Mouse (Mus musculus) spleen, postnatal 4 days (tissue): ENCODE data around the gene Asic2.

Experiments used
- DNase-seq, 2 experiments: peaks; one replicate each; pipeline ENCODE4 v3.0.0; 2022; ENCODE audit warnings: low spot score in 2 of 2

The Asic2 gene

DNA sequence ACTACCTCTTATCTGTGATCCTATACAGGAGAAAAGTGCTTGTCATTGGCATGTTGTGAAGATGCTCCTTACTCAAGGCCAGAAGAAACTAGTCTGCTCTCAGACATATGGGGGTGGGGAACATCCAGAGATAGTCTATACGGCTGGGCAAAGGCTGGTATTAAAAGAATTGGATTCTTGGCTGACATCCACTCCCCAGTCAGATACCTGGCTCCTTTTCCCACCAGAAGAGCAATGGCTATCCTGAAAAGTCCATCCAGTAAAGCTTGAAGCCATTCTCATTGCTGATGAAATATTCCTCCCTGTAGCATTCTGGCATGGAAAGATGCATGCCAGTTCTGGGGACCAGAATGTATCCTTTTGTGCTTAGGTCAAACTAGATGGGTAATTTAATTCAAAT lies 218.2 kb downstream of the Asic2 start:
- DNase-seq, result no peak

DNA sequence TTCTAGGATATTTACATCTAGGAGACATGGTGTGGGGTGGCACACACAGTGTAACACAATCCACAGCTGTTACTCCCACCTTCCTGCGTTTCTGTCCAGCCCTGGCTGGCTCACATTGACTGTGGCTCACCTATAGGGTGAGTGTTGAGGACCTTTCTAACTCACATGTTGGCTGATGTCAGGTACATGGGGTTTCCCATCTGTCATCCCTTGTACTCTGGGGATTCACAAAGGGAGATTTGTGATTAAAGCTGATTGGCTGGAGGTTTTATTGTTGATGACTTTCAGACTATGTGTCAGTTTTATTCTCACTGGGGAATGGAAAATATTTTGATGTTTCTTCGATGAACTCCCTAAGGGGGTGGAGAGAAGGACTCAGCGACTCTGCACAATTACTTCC lies 229.3 kb downstream of the Asic2 start:
- DNase-seq, result no peak

DNA sequence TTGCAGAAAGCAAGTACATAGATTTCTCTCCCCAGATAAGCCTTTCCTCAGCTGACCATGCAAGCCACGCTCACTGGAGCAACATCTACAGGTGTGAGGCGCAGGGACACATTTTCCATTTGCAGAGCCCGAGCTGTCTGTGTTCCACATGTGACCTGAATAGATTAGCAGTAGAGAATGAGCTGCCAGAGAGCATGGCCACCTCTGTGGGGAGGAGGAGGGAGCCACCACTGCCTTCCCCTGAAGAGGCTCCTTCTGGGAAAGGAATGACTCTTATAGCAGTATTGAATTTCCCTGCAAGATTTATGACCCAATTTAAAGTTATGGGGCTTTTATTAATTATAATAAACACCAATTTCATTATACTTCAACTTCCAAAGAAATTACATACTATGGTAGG lies 230.5 kb downstream of the Asic2 start:
- no peak for DNase-seq

GRCm38 (mm10) chr11:81722071-81722470 lies 246.2 kb downstream of the Asic2 start:
- no peak for DNase-seq

- DNase-seq, result no peak
These were observed 253.5 kb downstream of the Asic2 start for GRCm38 (mm10) chr11:81714801-81715200.

DNA sequence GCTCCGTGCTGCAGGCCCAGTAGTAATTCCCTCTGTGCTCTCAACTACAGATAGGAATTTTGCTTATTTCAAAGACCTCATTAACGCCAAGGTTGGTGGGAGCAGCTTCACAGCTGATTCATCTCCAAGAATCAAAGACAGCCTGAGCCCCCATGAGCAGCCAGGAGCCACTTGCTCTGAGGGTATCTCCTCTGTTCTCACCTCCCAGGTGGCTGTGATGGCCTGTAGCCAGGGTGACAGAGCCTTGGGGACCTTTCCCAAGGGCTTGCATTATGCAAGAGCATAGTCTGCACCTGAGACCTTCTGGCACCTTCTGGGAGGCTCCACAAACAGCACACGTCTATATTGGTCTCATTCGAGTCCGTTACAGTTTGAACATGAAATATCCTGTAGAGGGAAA lies 261.3 kb downstream of the Asic2 start:
- no peak for DNase-seq

GRCm38 (mm10) chr11:81698008-81698407 lies 270.2 kb downstream of the Asic2 start:
- DNase-seq, result no peak

GRCm38 (mm10) chr11:81695501-81695900 lies 272.8 kb downstream of the Asic2 start:
- DNase-seq, result no peak

- no peak for DNase-seq
These were observed 287.7 kb downstream of the Asic2 start for GRCm38 (mm10) chr11:81680511-81680910.

GRCm38 (mm10) chr11:81671724-81672123 lies 296.5 kb downstream of the Asic2 start:
- no peak for DNase-seq

DNA sequence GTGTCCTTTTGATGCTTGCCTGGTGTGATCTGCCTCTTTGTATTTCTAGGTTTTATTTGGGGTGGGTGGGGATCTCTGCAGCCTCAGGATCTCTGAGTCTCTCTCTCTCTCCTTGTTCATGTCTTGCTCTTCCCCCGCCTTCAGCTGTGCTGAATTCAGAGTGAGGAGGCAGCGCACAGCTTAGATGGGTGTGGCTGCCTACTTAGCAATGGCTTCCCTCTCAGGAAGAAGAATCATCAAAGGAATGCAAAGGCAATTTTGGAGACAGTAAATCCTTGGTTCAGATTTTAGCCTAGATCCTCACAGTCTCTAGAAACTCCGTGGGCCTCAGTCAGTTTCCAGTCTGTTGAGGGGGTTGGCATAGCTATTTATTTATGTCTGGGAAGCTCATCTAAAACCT lies 297.8 kb downstream of the Asic2 start:
- DNase-seq, result no peak

DNA sequence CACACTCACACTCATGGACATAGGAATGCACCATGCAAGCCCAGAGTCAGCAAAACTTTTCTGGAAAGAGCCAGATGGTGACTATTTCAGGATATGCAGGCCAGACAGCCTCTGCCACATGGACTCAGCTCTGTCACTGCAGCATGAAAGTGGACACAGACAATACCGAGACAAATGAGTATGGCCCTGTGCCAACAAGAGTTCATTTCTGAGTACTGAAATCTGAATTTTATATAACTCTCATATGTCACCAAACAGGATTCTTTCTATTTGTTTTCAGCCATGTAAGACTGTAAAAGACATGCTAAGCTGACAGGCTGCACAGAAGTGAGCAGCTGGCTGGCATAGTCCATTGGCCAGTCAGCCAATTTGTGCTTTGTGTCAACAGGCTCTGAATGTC lies 309.4 kb downstream of the Asic2 start:
- no peak for DNase-seq

DNA sequence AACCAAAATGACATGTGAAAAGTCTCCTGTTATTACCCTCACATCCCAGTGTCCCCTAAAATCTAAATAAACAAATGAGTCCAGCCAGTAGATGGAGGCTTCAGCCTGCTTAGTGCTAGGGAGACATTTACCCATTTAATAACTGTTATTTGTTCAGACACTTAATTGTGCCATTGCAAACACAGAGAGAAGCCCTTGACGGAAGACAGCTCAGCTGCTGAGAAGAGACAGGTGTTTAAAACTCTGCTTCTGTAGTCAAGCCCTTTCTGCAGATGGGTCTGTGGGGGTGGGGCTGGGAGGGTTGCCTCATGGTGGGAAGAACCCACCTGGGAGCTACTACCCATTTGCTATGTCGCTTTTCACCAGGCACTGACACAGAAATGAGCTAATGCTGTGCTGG lies 311.1 kb downstream of the Asic2 start:
- DNase-seq, result no peak

GRCm38 (mm10) chr11:81647828-81648227 lies 320.4 kb downstream of the Asic2 start:
- no peak for DNase-seq

DNA sequence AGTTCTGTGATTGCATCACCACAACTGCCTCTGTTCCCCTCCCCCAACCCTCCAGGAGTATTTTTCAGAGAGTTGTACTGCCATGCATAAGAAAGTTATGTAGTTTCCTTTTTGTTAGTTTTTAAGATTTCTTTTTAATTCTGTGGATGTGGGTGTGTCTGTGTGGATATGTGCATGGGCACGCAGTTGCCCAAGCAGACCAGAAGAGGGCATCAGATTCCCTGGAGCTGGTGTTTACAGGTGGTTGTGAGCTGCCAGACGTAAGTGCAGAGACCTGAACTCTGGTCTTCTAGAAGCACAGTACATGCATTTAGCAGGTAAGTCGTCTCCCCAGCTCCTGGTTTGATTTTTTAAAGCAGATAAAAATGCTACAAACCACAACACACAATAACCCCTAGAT lies 322.7 kb downstream of the Asic2 start:
- DNase-seq, result no peak

GRCm38 (mm10) chr11:81636356-81636755 lies 331.9 kb downstream of the Asic2 start:
- DNase-seq, result no peak

GRCm38 (mm10) chr11:81634360-81635350 lies 333.6 kb downstream of the Asic2 start:
- no peak for DNase-seq

DNA sequence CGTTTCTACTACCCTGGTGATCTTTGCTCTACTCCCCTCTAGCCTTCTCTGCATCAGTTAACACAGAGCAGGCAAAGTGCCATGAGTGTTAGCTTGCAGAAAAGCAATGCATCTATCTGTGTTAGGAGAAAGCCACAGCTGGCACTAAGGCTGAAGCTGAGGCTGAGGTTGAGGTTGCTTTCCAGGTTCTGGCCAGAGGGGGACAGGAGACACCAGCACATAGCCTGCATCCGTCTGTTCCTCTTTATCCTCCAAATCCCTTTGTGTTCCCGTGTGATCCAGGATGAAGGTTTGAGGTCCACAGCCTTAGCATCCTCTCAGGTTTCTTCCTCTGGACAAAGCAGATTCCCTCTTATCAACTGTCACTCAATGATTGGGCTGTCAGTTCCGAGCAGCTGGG lies 343.1 kb downstream of the Asic2 start:
- no peak for DNase-seq

DNA sequence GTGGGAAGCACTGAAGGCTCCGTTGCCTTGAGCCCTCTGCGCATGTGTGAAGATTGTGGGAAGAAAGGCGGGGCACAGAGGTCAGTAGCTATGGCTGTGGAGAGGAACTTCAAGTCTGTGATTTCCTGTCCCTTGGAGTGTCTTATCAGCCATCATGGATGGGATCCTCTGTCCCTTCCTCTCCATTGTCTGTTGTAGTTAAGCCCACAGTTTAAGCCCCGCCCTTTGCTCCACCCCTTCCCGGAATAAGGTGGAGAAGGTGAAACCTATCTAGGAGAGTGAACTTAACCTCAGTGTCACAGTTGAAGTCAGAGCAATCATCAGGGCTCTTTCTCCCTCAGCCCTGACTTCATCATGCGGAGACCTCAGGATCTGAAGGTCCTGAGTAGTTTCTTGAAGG lies 347.7 kb downstream of the Asic2 start:
- DNase-seq, result no peak

DNA sequence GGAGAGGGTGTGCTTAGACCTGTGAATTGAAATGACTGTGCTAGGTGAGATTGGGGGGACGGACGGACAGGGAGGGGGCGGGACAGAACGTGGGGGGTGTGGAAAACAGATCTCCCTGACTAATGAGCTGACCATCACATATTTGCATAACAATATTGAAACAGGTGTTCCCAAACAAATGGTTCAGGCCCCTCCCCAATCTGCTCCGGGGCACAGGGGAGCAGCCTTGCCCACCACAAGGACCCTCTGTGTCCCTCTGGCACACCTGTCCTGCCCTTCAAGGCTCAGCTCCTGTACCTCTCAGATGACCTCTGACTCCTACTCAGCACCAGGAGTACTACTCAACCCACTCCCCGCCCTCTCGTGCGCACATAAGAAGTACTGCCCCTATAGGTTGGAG lies 351.8 kb downstream of the Asic2 start:
- DNase-seq, result no peak

DNA sequence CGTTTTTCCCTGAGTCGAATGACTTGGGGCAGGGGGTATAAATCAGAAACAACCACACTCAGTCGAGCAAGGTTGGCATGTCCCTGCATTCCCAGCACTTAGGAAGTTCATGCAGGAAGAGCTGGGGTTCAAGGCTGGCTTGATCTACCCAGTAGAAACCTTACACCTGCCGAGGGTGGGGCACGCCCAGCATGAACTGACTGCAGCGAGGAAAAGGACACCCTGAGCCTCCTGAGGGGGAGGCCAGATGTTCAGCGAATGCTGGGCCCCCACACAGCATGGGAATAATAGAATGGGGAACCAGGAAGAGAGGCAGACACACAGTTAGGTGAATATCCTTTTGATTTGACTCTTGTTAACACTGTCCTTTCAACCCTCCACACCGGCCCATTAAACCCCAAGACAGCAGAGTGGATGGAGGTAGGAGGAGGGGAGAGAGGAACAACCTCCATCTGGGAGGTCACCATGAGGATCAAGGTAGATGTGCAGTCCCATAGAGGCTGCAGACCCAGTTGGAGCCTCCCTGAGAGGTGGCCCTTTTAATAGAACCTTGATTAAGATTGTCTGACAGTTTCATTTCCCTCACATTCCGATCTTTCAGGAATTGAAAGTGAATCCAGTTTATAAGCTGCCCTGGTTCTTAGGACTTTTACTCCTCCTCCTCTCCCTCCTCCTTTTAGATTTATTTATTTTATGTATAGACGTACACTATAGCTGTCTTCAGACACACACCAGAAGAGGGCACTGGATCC lies 354.2 kb downstream of the Asic2 start:
- DNase-seq, result no peak

DNA sequence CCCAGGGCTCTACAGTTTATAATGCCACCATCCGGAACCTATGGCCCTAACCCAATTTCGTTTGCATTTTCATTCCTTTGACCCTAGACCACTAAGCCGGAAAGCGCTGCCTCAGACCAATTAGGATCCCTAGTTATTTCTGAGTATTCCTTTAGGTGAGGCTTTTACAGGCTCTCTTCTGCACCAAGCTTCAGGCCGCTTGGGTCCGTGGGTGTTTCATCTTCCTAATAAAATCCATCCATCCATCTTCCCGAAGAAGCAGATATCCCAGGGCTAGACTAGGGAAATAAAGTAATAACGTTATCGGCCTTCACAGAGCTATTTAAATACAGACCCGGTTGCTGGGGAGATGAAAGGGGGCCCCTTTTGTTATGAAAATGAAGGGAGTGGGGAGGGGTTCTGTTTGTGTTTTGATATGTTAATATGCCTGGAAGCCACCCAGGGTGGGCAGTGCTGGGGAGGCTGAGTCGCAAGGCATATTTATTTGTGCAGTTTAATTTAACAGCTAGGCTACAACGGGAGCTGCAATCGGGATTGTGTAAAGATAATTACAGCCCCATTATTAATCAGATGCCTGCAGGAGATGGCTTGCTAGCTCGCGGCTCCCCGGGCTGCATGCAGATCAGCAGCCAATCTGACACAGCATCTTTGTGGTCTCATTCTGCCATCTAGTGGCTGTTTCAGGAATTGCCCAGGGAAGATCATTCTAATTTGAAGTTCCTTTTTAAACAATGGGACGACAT lies 355.3 kb downstream of the Asic2 start:
- peak; percentile 55 to 86 for DNase-seq
